Mouse (Mus musculus) thymus, postnatal 36 days (tissue): ENCODE measurements around the gene Cypt1.

Experiments used
- DNase-seq, 2 experiments: peaks; one replicate each; pipeline ENCODE4 v3.0.0; 2022; ENCODE audit warnings: mixed read lengths in 2 of 2

Cypt1 gene

GRCm38 (mm10) chrX:16522569-16522968 is at the start of gene Cypt1:
TSS of gene Cypt1 (plus strand) at chrX:16522869.
- DNase-seq: no peak

- no peak for DNase-seq
Measured at GRCm38 (mm10) chrX:16546806-16547205, 24.1 kb downstream of the Cypt1 start.

- no peak for DNase-seq
Measured at GRCm38 (mm10) chrX:16557061-16557460, 34.4 kb downstream of the Cypt1 start.

GRCm38 (mm10) chrX:16558501-16558900 is 35.8 kb downstream of the Cypt1 start:
- DNase-seq: no peak
